Mouse (Mus musculus): ENCODE data around the gene Igf1r.

DNA sequence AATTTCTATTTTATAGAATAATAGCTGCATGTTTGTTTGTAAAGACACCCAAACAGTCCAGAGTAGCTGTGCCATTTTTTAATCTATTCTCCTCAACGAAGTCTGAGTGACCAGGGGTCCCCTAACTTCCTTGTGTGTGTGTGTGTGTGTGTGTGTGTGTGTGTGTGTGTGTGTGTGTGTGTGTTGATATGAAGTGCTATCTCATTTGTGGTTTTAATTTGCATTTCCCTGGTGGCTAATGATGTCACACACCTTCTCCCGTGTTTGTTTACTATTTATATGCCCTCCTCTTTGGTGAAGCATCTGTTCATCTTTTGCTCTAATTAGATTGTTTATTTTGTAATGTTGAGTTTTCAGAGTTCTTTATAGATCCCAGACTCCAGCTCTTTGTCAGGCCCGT lies 117.4 kb downstream of the Igf1r start:
- TF ChIP-seq CTCF (IDR thresholded peaks at IDR 0.05) (no peak), EP300 (IDR thresholded peaks at IDR 0.05; ENCODE audit: insufficient read depth, low read depth, low read length) (no peak), POLR2A (IDR thresholded peaks at IDR 0.05; ENCODE audit: insufficient read depth, low read depth, low read length) (no peak)
